Mouse (Mus musculus): ENCODE data around the gene Fam83d.

The Fam83d gene

DNA sequence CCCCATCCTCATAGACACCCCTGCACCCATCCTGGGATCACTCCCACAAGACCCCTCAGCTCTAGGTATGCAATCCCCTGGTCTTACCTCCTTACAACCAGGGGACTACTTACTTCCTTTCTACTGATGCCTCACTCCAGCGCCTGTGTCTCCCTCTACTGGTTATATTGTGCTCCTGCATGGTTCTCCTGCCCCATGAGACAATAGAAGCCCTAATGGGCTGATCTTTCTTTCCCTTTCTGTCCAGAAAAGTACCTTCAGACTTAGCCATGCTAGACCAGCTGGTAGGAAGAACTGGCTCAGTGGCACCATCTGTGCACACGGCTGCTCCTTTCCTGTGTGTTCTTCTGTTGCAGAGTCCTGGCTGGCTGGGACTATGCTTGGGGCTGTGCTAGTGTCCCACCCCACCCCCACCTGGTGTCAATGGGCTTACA is 22.8 kb upstream of the Fam83d start:
- no peak for DNase-seq (ENCODE audit: low spot score in 2 of 2)

DNA sequence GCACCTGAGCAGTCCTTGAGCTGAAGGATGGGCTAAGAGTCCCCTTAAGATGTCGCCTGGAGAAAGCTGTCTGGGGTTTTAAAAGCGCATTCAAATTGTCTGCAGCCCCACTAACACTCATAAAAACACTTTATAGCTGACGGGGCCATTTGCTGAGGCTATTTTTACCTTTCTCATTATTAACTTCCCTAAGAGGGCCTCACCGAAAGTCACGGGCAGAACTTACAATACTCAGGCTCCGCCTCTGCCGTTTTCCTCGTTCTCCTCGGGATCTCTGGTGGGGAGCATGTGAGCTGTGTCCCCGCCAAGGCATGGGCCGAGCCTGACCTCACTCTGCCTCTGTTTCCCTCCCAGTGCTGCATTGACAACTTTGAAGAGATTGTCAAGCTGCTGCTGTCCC is 21.7 kb upstream of the Fam83d start:
- DNase-seq (ENCODE audit: low spot score in 2 of 2) = no peak

DNA sequence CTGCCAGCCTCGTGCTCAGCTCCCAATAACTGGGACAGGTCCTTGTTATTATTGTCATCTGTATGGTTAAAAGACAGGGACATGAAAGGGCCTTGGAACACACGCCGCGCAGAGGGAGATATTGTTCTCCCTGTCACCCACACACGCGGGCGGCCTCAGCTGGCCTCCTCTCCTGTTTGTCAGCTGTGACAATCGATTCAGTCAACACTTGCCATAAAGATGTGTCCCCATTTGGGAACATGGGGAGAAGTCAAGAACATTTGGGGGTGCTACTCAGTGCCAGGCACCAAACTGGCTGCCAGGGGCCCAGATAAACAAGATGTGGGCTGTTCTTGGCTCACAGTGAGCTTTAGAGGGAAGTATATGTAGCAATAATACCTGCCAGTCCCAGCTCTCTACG is 18.5 kb upstream of the Fam83d start:
- no peak for DNase-seq (ENCODE audit: low spot score in 2 of 2)

DNA sequence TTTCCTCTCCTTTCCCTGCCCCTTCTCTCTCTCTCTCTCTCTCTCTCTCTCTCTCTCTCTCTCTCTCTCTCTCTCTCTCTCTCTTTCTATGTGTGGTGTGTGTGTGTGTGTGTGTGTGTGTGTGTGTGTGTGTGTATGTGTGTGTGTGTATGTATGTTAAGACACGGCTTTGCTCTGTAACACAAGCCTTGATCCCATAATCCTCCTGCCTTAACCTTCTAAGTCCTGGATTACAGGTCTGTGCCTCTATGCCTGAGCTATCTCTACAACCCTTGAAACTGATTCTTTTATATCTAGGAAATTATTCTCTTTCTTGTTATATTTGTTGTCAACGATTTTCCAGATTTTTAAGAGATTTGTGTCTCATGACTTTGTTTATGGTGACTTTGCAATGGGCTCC is 7.7 kb upstream of the Fam83d start:
- DNase-seq (ENCODE audit: low spot score in 2 of 2) = no peak

DNA sequence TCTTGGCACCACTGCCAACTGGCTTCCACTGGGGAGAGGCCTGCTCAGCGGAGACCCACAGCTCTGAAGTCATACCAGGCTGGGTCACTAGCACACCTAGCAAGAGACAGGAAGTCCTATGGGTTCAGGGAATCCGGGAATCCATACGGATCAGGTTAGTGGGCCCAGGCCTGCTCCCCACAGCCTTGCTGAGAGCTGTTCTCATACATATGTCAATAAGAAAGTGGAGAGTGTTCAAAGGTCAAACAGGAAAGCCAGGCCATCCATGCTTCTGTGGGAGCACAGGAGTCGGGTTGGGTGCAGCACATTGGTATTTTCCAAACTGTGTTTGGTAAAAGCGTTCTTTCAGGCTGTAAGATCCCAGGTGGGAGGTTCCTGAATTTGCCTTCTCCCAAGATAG is 5.6 kb upstream of the Fam83d start:
- DNase-seq (ENCODE audit: low spot score in 2 of 2) = no peak

DNA sequence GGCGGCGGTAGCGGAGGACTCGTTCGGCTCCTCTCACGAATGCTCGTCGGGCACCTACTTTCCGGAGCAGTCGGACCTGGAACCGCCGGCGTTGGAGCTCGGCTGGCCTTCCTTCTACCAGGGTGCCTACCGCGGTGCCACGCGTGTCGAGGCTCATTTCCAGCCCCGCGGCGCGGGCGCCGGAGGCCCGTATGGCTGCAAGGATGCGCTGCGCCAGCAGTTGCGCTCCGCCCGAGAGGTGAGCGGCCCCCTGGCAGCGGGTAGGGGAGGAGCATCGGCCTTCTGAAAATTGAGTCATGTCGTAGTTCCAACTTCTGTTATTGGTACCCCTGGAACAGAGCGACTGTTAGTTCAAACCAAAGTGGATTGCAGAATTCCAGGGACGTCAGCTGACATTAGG is 457 bp downstream of the Fam83d start:
- no peak for DNase-seq (ENCODE audit: low spot score in 2 of 2)

DNA sequence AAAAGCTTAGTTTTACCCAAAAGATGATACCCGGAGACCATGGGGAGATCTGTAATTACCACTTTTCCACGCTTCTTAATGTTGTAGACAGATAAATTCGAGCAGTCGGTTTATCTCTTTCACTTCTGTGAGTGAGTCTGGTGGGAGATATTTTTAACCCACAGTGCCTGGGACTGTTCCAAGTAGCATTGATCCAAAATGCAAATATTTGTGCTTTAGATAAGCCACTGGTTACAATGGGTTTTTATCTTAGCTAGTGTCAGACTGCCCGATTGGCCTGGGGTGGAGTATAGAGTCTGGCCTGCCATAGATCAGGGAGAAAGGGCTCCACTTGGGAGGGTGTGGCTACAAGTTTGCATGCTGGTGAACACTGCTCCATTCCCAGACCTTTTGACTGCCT is 878 bp downstream of the Fam83d start:
- no peak for DNase-seq (ENCODE audit: low spot score in 2 of 2)

DNA sequence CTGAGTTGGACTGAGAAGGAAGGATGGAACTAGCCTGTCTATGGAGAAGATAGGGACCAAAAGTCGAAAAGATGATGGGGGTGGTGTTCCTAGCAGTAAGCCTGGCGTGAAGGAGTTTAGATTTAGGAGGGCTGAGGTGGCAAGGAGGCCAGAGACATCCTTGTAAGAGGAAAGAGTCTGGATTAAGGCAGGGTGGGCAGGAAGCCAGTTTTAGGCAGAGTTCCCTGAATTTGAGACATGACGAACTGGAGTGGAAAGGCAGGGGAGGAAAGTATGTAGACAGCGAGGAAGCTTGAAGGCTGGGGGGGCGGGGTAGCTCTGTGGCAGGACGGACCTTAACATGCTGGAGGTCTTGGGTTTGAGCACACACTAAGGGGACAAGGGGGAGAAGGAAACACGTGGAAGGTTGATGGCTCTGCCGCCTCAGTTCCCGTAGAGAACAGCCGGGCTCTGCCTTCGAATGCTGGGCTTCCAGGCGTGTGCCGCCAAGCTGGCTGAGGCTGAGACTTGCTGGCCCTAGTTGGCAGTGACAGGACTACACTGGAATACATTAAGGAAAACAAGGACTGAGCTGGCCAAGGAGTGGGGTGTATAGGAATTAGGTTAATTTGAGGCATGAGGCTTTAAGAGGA is 2.3 kb downstream of the Fam83d start:
- no peak for DNase-seq (ENCODE audit: low spot score in 2 of 2)

DNA sequence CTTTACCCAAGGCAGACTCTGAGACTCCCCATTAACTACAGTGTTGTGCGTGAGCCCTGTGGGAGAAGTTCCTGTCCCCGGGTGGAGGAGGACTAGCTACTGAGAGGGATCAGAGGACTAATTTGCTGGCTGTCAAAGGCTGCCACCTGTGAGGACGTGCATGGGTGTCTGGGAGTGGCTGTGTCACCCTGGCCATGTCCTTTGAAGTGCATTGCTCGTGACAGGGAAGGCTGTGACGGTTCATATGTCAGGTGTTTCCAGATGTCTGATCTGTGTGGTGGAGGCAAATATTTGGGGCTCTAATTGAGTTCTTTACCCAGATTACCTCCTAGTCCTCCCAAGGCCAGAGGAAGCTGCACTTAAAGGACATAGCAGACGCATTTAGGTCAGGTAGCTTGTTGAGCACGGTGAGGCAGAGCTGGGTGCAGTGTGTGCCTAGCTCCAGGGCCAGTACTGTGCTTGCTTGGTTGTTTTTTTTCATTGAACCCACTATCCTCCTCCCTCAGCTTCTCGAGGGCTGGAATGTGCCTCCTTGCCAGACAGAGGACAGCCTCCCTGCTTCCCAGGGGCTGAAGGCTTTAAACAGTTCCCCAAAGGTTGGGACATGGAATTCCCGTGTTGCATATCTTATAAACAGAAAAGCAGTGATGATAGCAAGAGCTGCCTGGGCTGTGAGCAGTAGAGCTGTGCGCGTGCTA is 3.3 kb downstream of the Fam83d start:
- no peak for DNase-seq (ENCODE audit: low spot score in 2 of 2)

DNA sequence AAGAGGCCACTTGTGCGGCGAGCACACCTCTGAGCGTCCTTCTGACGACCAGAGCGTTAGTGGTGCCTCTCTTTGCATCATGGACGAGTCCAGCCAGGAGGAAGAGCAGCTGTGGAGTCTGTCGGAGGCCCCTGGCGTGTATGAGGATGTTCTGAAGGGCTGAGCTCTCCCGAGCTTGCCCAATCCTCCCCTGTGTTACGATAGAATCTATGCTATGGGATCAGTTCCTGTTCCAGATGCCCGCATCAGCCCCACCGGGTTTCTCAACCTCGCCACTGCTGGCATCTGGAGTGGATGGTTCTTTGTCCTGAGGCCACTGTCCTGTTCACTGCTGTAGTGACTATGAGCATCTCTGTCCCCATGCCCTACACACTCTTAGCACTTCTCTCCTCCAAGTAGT is 4.9 kb downstream of the Fam83d start:
- DNase-seq (ENCODE audit: low spot score in 2 of 2) = no peak

DNA sequence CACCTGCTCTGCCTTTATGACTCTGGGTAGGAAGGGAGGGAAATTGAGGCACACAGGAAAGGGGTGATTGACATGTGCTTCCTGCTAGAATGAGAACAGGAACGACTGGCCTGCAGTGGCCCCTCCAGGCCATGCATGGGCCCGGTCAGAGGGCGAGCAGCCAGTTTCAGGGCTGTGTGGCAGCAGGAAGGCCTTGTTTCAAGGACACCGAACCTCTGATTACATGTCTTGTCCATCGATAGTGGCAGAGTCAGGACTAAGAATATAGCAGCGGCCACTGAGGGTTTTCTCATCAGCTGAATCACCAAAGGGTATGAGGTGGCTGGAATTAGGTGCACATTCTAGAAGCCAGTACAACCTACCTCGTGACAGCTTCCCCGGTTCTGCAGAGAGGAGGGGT is 7.0 kb downstream of the Fam83d start:
- no peak for DNase-seq (ENCODE audit: low spot score in 2 of 2)

DNA sequence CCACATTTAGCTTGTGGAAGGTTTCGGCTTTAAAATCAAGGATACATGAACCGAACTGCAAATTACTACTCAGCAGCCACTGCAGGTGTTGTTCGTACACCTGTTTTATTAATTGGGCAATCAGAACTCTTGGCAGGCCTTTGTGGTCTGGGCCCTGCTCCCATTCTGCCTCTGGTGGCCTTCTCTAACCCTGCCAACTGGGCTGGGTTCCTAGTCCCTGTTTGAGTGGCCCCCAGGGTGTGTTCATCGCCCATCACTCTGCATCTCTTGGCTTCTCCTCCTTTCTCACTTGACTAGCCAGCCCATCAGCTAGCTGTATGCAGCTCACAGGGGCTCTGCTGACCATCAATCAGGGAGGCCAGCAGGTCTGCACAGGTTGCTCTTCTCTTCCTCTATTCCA is 8.8 kb downstream of the Fam83d start:
- no peak for DNase-seq (ENCODE audit: low spot score in 2 of 2)

DNA sequence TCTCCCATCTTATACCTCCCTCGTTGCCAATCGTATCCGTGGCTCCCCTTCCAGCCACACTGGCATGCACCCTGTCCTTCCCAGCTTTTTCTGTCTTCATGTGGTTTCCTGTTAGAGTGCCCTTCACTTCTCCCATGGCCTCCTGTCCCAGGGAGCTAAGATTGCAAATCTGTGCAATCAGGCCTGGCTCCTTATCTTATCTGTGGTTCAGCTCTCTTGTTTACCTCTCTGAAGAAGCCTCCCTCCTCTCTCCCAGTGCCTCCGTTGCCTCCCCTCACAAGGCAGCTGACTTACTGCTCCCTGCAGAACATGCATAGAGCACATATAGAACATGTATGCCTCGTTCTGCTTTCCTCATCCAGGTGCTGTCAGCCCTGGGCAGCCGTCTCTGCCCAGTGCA is 9.6 kb downstream of the Fam83d start:
- peak in 1 of 2 experiments; percentile 24 for DNase-seq (ENCODE audit: low spot score in 2 of 2)

DNA sequence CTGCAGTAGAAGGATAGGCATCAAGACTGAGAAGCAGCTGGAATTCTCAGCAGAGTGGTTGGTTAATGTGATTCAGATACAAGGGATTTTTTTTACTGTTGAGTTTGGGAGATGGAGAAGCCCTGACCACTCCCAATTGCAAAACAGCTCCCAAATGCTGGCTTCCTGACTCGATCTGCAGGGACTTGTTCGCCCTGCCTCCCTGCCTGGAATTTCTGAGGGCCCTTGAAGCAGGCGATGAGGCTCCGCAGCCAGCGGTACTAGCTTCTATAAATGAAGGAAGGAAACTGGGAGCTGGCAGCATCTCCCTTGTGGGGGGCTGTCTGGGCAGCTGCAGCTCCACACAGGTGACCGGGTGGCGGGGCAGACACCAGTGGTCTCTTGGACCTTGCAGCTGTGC is 10.5 kb downstream of the Fam83d start:
- peak in 1 of 2 experiments; percentile 24 for DNase-seq (ENCODE audit: low spot score in 2 of 2)

DNA sequence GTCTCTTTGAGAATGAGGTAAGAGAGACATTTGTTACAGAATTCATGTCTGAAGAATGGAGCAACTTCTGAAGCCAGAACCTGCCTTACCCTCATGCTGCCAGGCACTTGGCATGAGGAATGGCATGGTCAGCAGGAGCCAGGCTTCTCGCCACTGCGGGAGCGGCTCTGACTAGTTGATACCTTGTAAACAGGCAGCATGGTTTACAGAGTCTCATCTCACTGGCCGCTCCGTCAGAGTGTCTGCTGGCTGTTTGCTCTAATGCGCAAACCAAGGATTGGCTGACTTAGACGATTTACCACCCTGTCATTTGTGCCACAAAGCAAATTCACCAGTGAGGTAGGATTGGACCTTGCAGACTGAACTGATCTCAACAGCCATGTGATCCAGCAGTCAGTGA is 13.2 kb downstream of the Fam83d start:
- no peak for DNase-seq (ENCODE audit: low spot score in 2 of 2)

DNA sequence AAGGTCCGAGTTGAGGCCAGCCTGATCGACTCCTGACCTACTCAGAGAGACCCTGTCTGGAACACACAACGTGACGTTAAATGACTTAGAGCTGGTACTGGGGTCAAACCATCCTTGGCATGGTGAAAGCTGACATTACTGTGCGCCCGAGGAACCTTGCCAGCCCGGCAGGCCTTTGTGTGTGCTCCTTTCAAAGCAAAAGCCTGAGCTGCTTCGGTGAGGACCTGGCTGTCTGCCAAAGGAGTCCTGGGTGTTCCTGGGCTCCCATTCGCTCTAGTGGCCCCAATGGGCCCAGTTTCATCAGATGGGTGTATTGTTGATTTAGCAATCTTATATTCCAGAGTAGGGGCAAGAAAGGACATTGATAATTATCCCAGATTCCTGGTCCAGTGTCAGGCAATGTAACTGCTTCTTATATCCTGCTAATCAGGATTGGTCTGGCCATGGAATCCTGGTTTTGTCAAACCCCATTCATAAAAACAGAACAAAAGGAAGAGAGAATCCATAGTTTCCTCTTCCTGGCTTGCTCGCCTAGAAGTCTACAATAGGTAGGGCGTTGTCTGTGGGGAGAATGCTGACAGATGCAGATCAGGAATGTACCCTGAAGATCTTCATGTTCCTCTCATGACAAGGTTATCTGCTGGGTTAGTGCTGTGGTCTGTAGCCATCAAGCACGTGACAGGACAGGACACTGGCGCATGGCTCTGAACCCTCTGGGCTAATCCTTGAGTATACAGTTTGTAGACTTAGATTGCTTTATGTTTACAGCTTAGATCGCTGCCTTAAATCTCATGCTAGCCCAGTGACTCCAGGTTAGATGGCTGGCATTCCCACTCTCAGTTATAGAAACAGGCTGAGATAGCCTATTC is 19.3 kb downstream of the Fam83d start:
- DNase-seq (ENCODE audit: low spot score in 2 of 2) = no peak

DNA sequence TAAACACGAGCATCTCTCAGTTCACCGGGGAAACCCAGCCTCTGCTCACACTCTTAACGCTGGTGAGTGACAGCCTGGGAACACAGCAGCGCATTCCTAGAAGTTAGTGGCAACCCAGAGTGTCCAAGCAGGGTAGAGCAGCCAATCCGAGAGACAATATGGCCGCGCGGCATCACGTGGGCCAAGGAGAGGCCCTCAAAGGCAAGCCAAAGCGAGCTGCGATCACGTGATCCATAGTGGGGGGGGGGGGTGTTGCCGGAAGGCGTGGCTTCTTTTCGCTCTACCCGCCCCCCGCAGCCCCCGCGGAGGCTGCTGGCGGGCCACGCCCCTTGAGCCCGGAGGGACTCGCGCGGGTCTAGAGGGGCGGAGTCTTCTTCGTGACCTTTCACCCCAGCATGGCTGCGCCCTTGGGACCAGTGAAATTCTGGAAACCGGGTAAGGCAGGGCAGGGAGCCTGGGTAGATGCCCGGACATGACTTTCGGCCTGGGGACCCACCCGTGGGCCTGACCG is 26.7 kb downstream of the Fam83d start, which contains the start of gene Dhx35:
Gene Dhx35, plus strand, starts transcription at position 314 of the 511 bp plus-strand sequence.
- DNase-seq (ENCODE audit: low spot score in 2 of 2) = peak; percentile 83 to 90

DNA sequence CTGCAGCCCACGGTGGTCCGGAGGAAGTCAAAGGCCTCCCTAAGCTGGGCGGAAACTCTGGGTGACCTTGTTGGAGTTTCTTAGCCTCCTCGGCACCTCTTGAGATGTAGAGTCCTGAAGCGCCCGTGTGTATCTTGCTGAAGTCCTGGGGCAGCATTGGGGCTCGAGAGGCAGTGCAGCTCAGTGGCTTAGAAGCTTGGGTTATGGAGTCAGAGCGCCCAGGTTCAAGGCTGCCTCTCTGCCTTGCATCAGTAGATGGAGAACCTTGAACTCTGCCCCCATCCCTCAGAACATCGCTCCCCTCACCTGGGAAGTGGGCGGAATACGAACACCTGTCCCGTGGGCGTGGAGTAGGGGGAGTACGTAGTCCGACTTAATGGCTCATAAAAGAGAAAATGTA is 27.1 kb downstream of the Fam83d start:
- DNase-seq (ENCODE audit: low spot score in 2 of 2) = peak in 1 of 2 experiments; percentile 10

DNA sequence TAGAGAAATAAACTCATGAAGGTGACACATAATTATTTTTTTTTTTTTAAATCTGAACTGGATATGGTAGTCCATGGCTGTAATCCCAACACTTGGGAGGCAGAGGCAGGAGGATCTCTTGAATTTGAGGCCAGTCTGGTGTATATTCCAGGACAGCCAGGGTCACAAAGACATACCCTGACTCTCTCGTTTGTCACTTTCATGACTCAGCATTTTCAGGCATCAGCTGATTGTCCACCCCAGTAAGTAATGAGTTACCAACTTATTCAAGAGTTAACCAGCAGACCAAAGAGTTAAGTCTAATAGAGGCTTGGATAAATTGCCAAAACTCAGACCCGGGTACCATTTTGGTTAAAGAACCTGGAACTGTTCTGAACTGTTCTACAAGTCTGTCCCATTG is 28.0 kb downstream of the Fam83d start:
- no peak for DNase-seq (ENCODE audit: low spot score in 2 of 2)

DNA sequence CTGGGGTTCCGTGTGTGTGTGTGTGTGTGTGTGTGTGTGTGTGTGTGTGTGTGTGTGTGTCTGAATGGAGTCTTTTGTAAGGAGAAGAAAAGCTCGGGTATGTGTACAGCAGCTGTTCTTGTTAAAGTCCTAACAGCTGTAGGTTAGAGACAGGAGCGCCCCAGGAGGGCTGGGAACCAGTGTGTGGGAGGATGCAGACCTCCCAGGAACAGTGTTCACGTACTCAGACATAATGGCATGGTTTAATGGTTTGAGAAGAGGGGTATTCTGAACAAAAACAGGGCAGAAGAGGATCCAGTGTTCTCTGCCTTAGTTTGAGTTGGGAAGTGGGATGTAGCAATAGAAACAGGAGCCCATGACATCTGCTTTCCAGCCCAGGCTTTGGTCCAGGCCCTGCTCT is 31.4 kb downstream of the Fam83d start:
- no peak for DNase-seq (ENCODE audit: low spot score in 2 of 2)

DNA sequence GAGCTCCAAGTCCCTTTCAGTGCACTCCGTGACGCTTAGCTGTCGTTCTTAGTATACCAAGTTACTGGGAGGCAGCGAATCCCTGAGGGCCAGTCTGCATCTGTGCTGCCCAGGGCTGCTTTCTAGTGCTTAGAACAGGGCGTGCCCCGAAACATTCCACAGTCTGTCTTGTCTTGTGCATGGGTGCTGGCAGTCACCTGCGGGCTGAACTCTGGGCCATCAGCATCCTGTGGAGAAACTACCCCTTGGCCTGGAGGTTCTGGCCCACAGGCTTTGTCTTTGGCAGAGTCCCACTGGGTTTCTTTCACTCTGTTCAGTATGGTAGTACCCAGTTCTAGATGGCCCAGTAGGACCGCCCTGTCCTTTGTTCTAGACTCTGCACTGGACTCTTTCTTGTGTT is 32.9 kb downstream of the Fam83d start:
- no peak for DNase-seq (ENCODE audit: low spot score in 2 of 2)

DNA sequence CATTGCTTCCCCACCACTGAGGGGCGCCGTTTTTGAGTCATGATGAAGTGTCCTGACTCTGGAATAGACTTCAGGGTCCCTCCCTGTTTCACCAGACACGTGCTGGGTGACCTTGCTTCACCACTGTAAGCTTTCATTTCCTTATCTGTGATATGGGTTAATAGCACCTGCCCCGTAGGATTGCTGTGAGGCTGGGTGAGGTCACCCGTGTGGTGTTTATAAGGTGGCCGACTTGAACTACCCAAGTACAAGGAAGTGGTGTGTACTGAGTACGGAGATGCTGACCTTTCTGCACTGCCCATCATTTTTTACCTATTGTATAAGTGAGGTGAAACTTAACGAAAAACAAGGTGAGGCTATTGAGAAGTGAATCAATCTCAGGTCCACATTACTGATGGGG is 35.7 kb downstream of the Fam83d start:
- no peak for DNase-seq (ENCODE audit: low spot score in 2 of 2)

DNA sequence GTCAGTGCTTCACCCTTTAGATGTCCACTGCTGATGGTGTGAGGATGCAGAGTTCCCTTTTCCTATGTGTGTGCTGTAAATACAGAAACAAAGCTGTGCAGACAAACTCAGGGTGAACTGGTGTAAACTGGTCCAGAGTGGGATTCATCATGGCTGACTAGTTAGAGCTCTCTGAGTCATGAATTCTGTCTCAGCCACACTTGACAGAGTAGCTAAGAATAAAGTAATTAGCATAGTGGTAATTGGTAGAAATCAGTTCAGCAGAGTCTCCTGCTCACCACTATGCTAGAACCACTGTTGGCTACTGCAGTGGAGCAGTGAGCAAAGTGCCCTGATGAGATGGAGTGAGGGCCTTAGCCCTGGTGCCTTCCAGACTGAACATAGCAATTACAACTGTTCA is 47.8 kb downstream of the Fam83d start:
- DNase-seq (ENCODE audit: low spot score in 2 of 2) = no peak
